Mouse (Mus musculus) heart, adult 9 months (tissue): ENCODE results near the gene Degs2.

Experiments used
- DNase-seq, 2 experiments: peaks; one replicate each; pipeline ENCODE4 v3.0.0; 2022; ENCODE audit warnings: low spot score in 2 of 2

Gene Degs2

GRCm38 (mm10) chr12:108653358-108654335, 48.5 kb downstream of the Degs2 start:
- DNase-seq = no peak

- peak in 1 of 2 experiments; percentile 30 for DNase-seq
Measured at GRCm38 (mm10) chr12:108651053-108651660, 51.0 kb downstream of the Degs2 start.

- DNase-seq = no peak
Measured at GRCm38 (mm10) chr12:108647784-108648183, 54.3 kb downstream of the Degs2 start.

- DNase-seq = no peak
Measured at GRCm38 (mm10) chr12:108646234-108646633, 55.9 kb downstream of the Degs2 start.

GRCm38 (mm10) chr12:108642019-108642418, 60.1 kb downstream of the Degs2 start:
- no peak for DNase-seq

GRCm38 (mm10) chr12:108639126-108639525, 63.0 kb downstream of the Degs2 start:
- DNase-seq = no peak

GRCm38 (mm10) chr12:108637440-108637839, 64.7 kb downstream of the Degs2 start:
- no peak for DNase-seq

GRCm38 (mm10) chr12:108635501-108635900, 66.6 kb downstream of the Degs2 start:
- DNase-seq = no peak

GRCm38 (mm10) chr12:108634031-108634430, 68.1 kb downstream of the Degs2 start:
- DNase-seq = no peak

GRCm38 (mm10) chr12:108632501-108632900, 69.6 kb downstream of the Degs2 start:
- no peak for DNase-seq

GRCm38 (mm10) chr12:108630741-108631688, 71.1 kb downstream of the Degs2 start:
- DNase-seq = peak in 1 of 2 experiments; percentile 17

GRCm38 (mm10) chr12:108629556-108629955, 72.6 kb downstream of the Degs2 start:
- DNase-seq = no peak
